Mouse (Mus musculus) spleen, adult 2 months (tissue): ENCODE measurements around the gene Dcbld1. TPM values are rescaled to one million over a fixed set of nuclear protein-coding genes. Genes with fewer than 3 reads are reported as not detected.
A peak's percentile ranks its signal among the peaks of the same experiment; 100 is the strongest.

Experiments
- DNase-seq, 2 experiments: peaks; one replicate each; pipeline versions ENCODE4 v3.0.0 to v3.0.0-alpha.2; 2012 to 2021; ENCODE audit warnings: low spot score in 2 of 2, low read depth in 1 of 2
- H3K27ac ChIP-seq: fragments of 200-500 bp; 2 replicates; pipeline ENCODE4 v1.5.1; 2012; ENCODE audit warnings: low read length, inconsistent platforms; ENCODE audit not compliant: insufficient read depth
- H3K27me3 ChIP-seq: fragments of 200-500 bp; 2 replicates; pipeline ENCODE4 v1.6.1; 2012; ENCODE audit warnings: mild to moderate bottlenecking, moderate library complexity, low read length, inconsistent platforms; ENCODE audit not compliant: control insufficient read depth, insufficient read depth
- H3K36me3 ChIP-seq: fragments of 200-500 bp; 2 replicates; pipeline ENCODE4 v1.6.1; 2012; ENCODE audit warnings: mild to moderate bottlenecking, low read length, inconsistent platforms; ENCODE audit not compliant: control insufficient read depth, insufficient read depth
- H3K4me1 ChIP-seq: fragments of 200-500 bp; 2 replicates; pipeline ENCODE4 v1.6.1; 2011; ENCODE audit warnings: inconsistent platforms; ENCODE audit not compliant: control insufficient read depth, insufficient read depth, insufficient read length
- H3K4me3 ChIP-seq: fragments of 200-500 bp; 2 replicates; pipeline ENCODE4 v1.5.1; 2011; ENCODE audit warnings: mild to moderate bottlenecking, inconsistent platforms; ENCODE audit not compliant: insufficient read depth, insufficient read length; ENCODE audit errors: extremely low read depth
- CTCF ChIP-seq: fragments of 200-500 bp; IDR thresholded peaks from 2 replicates; pipeline ENCODE4 v1.5.1; 2011; ENCODE audit warnings: mild to moderate bottlenecking, inconsistent platforms; ENCODE audit not compliant: insufficient read depth, insufficient read length, insufficient replicate concordance; ENCODE audit errors: extremely low read depth
- POLR2A ChIP-seq: fragments of 200-500 bp; IDR thresholded peaks from 2 replicates; pipeline ENCODE4 v1.6.1; 2011; ENCODE audit warnings: low read depth, low read length, inconsistent platforms
- WGBS: fragments of 180-500 bp; shearing (Covaris S2); methylation state at CpG from one replicate; pipeline ENCODE4 v1.1.7; 2018; 5-methylcytosine and 5-hydroxymethylcytosine counted together
- polyA plus RNA-seq: library from polyadenylated mRNA; depleted of rRNA; stranded (reverse); fragments of >200 nt; gene quantifications from 2 replicates; pipeline ENCODE4 v1.2.3, GENCODE M21; 2012; rRNA removed

Gene Dcbld1
- 2.0 and 2.2 TPM in 2 replicates for polyA plus RNA-seq

DNA sequence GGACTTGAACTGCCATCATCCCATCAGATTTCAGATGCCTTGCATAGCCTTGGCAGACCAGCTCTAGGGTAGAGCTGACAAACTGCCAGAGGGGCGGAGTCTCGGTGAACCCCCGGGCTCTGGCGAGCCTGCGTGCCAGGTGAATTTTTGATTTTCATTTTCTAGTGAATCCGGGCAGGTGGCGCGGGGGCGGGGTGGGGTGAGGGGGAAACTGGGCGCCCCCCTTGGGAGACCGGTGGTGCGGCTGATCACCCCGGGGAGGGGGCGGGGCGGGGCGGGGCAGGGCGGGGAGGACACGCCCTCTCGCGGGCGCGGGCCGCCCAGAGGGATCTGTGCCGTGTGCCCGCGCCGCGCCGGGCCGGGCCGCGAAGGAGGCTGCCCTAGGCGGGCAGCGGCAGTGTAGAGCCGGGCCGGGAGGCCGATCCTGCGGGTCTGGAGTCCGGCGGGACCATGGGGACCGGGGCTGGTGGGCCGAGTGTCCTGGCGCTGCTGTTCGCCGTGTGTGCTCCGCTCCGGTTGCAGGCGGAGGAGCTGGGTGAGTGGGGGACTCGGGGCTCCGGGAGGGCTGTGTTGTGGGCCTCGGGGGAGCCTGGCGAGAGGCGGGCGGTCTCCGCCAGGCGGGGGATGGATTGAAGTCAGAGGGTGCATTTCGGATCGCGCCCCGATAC, at the start of gene Dcbld1:
Gene Dcbld1 (plus strand): TSS at position 319 of the 668 bp plus-strand sequence.
- peaks cover 5% of the 10 kb centered on the region; the same call in 1 of the 2 replicates for H3K4me1 ChIP-seq
- TF ChIP-seq POLR2A (no peak), CTCF (no peak)
- DNase-seq = peak; percentile 25 to 62
- no peaks in the 10 kb centered on the region for H3K36me3 ChIP-seq
- no peak within 1 kb of the TSS for H3K27ac ChIP-seq
- peak within 1 kb of the TSS; percentile 61 for H3K4me3 ChIP-seq
- peaks cover 5% of the 10 kb centered on the region; the same call in 1 of the 2 replicates for H3K27me3 ChIP-seq
- WGBS = 1% methylated on average over 59 of the region's 60 CpGs

GRCm38 (mm10) chr10:52185900-52186299, 47.5 kb upstream of the Dcbld1 start:
- H3K27me3 ChIP-seq = no peaks in the 10 kb centered on the region
- 80% methylated on average over 4 of the region's 4 CpGs for WGBS
- DNase-seq = no peak
- H3K4me1 ChIP-seq = no peaks in the 10 kb centered on the region
- H3K4me3 ChIP-seq = no peak overlapping the region
- no peak for TF ChIP-seq CTCF
- no peak for TF ChIP-seq POLR2A
- no peak overlapping the region for H3K27ac ChIP-seq
- no peaks in the 10 kb centered on the region for H3K36me3 ChIP-seq

- TF ChIP-seq CTCF (no peak), POLR2A (no peak)
- H3K36me3 ChIP-seq = no peaks in the 10 kb centered on the region
- WGBS = 68% methylated on average over 7 of the region's 7 CpGs
These were observed 38.2 kb upstream of the Dcbld1 start, which contains the start of gene Ros1 for GRCm38 (mm10) chr10:52194957-52195852. Gene Ros1 (minus strand): TSS chr10:52195244.

DNA sequence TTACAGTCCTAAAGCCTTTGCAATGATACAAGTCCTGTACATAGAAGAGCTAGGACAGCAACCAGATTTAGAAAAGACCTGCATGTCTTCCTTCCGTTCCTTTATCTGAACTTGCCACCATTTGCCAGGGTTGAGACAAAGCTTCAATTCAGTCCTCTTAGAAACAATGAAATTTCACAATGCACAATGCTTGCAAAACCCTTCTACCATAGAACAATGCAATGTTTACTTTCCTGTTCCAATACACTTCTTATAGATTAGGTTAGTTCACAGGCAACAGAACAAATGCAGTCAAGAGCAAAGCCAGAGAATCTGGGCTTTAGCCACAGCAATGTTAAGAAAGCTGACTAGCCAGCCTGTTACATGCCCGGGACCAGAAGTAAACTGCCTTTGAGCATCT, 29.4 kb upstream of the Dcbld1 start:
- Histone ChIP-seq H3K4me3 (no peak overlapping the region), H3K27ac (no peak overlapping the region), H3K36me3 (no peaks in the 10 kb centered on the region), H3K27me3 (no peaks in the 10 kb centered on the region), H3K4me1 (no peaks in the 10 kb centered on the region)
- TF ChIP-seq CTCF = no peak
- TF ChIP-seq POLR2A = no peak
- WGBS = 82% methylated on average over 2 of the region's 2 CpGs
- no peak for DNase-seq

More at GRCm38 (mm10) chr10:52194957-52195852, 38.2 kb upstream of the Dcbld1 start, which contains the start of gene Ros1:
- H3K4me1 ChIP-seq = no peaks in the 10 kb centered on the region
- no peaks in the 10 kb centered on the region for H3K27me3 ChIP-seq
- DNase-seq = no peak
- no peak within 1 kb of the TSS for H3K27ac ChIP-seq
- H3K4me3 ChIP-seq = no peak within 1 kb of the TSS

GRCm38 (mm10) chr10:52215267-52215818, 18.1 kb upstream of the Dcbld1 start:
- H3K36me3 ChIP-seq = no peaks in the 10 kb centered on the region
- H3K27ac ChIP-seq = no peak overlapping the region
- no peaks in the 10 kb centered on the region for H3K4me1 ChIP-seq
- no peak for DNase-seq
- no peak overlapping the region for H3K4me3 ChIP-seq
- 62% methylated on average over 2 of the region's 2 CpGs for WGBS
- no peak for TF ChIP-seq POLR2A
- no peak for TF ChIP-seq CTCF
- H3K27me3 ChIP-seq = no peaks in the 10 kb centered on the region

GRCm38 (mm10) chr10:52216797-52217563, 16.4 kb upstream of the Dcbld1 start:
- Histone ChIP-seq H3K27me3 (no peaks in the 10 kb centered on the region), H3K4me1 (no peaks in the 10 kb centered on the region), H3K4me3 (no peak overlapping the region), H3K27ac (no peak overlapping the region), H3K36me3 (no peaks in the 10 kb centered on the region)
- DNase-seq = peak in 1 of 2 experiments; percentile 40
- 32% methylated on average over 7 of the region's 7 CpGs for WGBS
- peak; percentile 59; the same call in 1 of the 2 replicates for TF ChIP-seq CTCF
- no peak for TF ChIP-seq POLR2A
